Mouse (Mus musculus) layer of hippocampus, postnatal 10 days (tissue): Measurements from ENCODE around the gene Ptpn22. TPM values are rescaled to one million over a fixed set of nuclear protein-coding genes. Genes with fewer than 3 reads are reported as not detected.
"Not testable (repeated sequence)": the region's sequence is repeated elsewhere in the genome, so short reads cannot be mapped to it uniquely, and the experiment has no call there.

ENCODE experiments used
- DNase-seq, 2 experiments: peaks; one replicate each; pipeline ENCODE4 v3.0.0; 2021; ENCODE audit warnings: low spot score in 2 of 2
- long read RNA-seq: library from polyadenylated mRNA; stranded (forward); transcript quantifications from one replicate; pipeline ENCODE4 v2.0.0, GENCODE M21; 2023
- total RNA-seq, 2 experiments: library from RNA; stranded (reverse); gene quantifications; 2 replicates each; pipeline ENCODE4 v1.2.3; 2021

Gene Ptpn22
- total RNA-seq, result under 1 TPM; 0.54 to 0.87 TPM
- long read RNA-seq, result 0 reads

- DNase-seq, result no peak
Measured at GRCm38 (mm10) chr3:103858881-103859801, at the start of gene Ptpn22. Ptpn22 (plus strand) TSS chr3:103859795.

GRCm38 (mm10) chr3:103809799-103810150 lies 49.8 kb upstream of the Ptpn22 start:
- no peak for DNase-seq

GRCm38 (mm10) chr3:103810967-103811366 lies 48.6 kb upstream of the Ptpn22 start:
- DNase-seq, result no peak

GRCm38 (mm10) chr3:103827548-103827947 lies 32.0 kb upstream of the Ptpn22 start:
- DNase-seq, result no peak

GRCm38 (mm10) chr3:103829036-103829435 lies 30.6 kb upstream of the Ptpn22 start:
- no peak for DNase-seq

GRCm38 (mm10) chr3:103830681-103831080 lies 28.9 kb upstream of the Ptpn22 start:
- DNase-seq, result not testable (repeated sequence)

GRCm38 (mm10) chr3:103831146-103831545 lies 28.4 kb upstream of the Ptpn22 start:
- DNase-seq, result no peak

GRCm38 (mm10) chr3:103832426-103832825 lies 27.2 kb upstream of the Ptpn22 start, which contains the start of gene Bcl2l15:
Bcl2l15 (plus strand) TSS chr3:103832601.
- no peak for DNase-seq

- DNase-seq, result no peak
Measured at GRCm38 (mm10) chr3:103834001-103834400, 25.6 kb upstream of the Ptpn22 start.

GRCm38 (mm10) chr3:103835272-103835950 lies 24.2 kb upstream of the Ptpn22 start:
- no peak for DNase-seq

- no peak for DNase-seq
Measured at GRCm38 (mm10) chr3:103835951-103836310, 23.7 kb upstream of the Ptpn22 start.

- DNase-seq, result no peak
Measured at GRCm38 (mm10) chr3:103836453-103836852, 23.1 kb upstream of the Ptpn22 start.

- DNase-seq, result no peak
Measured at GRCm38 (mm10) chr3:103839711-103840110, 19.9 kb upstream of the Ptpn22 start.

- not testable (repeated sequence) for DNase-seq
Measured at GRCm38 (mm10) chr3:103840195-103840594, 19.4 kb upstream of the Ptpn22 start.

GRCm38 (mm10) chr3:103840946-103841345 lies 18.6 kb upstream of the Ptpn22 start:
- DNase-seq, result not testable (repeated sequence)

GRCm38 (mm10) chr3:103850644-103851363 lies 8.8 kb upstream of the Ptpn22 start:
- no peak for DNase-seq

GRCm38 (mm10) chr3:103851481-103851880 lies 8.1 kb upstream of the Ptpn22 start:
- no peak for DNase-seq

GRCm38 (mm10) chr3:103851882-103852281 lies 7.7 kb upstream of the Ptpn22 start:
- no peak for DNase-seq

GRCm38 (mm10) chr3:103852565-103853299 lies 6.9 kb upstream of the Ptpn22 start:
- DNase-seq, result peak; percentile 61 to 63

GRCm38 (mm10) chr3:103853804-103854203 lies 5.8 kb upstream of the Ptpn22 start:
- DNase-seq, result no peak
